Mouse (Mus musculus): Measurements from ENCODE around the gene Car14. TPM values are rescaled to one million over a fixed set of nuclear protein-coding genes. Genes with fewer than 3 reads are reported as not detected.
A peak's percentile ranks its signal among the peaks of the same experiment; 100 is the strongest.
"Not testable (repeated sequence)": the region's sequence is repeated elsewhere in the genome, so short reads cannot be mapped to it uniquely, and the experiment has no call there.

The Car14 gene
- total RNA-seq, 2 experiments from 2014 or later = 71.9 to 92.1 TPM

GRCm38 (mm10) chr3:95928261-95928657 is 23.8 kb upstream of the Car14 start:
- no peak for DNase-seq
- intact Hi-C loops (cut with DNase I) = no loop called here

- DNase-seq = no peak
- intact Hi-C loops (cut with DNase I) = no loop called here
Observed at GRCm38 (mm10) chr3:95925087-95925486, 20.6 kb upstream of the Car14 start.

- no peak for DNase-seq
- intact Hi-C loops (cut with DNase I) = no loop called here
Observed at GRCm38 (mm10) chr3:95924185-95924584, 19.7 kb upstream of the Car14 start.

- DNase-seq; intact Hi-C loops (cut with DNase I): not testable (repeated sequence)
Observed at GRCm38 (mm10) chr3:95923429-95923828, 18.9 kb upstream of the Car14 start.

DNA sequence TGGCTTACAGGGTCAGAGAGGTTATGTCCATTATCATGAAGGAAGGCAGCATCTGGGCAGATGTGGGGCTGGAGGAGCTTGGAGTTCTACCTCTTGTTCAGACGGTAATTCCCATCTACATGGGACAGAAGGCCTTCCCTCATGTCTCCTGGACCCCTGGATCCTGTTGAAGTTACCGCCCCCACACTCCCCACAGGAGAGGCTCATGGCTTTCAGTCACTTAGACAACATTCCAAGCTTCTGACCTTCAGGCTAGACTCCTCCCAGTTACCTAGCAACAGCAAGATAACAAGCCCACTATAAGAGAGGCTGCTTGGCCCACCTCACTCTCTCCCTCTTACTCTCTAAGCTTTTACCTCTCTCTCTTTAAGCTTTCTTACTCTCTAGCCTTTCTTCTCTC is 16.0 kb upstream of the Car14 start:
- DNase-seq; intact Hi-C loops (cut with DNase I): not testable (repeated sequence)

DNA sequence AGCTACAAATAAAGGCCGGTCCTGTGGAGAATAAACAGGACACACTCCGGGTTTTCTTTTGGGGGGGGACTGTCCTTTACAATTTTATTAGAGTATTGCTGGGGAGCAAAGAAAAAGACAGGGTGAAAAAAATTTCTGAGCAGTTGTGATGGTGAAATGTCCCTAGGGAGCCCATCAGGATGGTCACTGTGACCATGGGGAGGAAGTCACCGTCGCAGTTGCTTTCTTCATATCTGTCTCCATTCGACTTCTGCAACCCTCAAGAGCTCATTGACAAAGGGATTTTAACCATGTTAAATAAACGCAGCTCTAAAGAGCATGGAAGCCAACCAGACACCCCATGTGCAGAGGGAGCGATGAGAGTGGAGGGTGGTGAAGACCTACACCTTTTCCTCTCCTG is 12.3 kb upstream of the Car14 start:
- DNase-seq = no peak
- intact Hi-C loops (cut with DNase I) = no loop called here

- DNase-seq = no peak
- intact Hi-C loops (cut with DNase I) = no loop called here
Observed at GRCm38 (mm10) chr3:95914706-95915105, 10.2 kb upstream of the Car14 start.

DNA sequence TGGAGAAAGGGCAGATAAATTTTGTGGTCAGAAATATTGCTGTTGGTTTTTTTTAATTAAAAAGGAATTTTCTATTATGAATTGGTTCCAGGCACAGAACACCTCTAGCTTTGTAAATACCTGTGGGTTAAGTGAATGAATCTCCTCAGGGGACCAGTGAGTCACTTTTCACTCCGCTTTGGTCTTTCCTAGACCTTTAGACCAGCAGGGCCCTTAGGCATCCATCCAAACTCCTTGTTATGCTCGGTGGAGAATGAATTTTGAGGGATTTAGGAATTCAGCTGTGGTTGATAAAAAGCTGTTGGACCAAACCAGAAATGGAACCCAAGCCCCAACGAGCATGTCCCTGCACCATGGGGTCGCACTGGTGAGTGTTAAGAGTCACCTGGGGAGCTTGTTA is 3.1 kb upstream of the Car14 start:
- intact Hi-C loops (cut with DNase I) = loop anchor here (2.0 kb wide), 1 partner anchor 47 kb away; no protein-coding TSS in a partner anchor
- DNase-seq = no peak

GRCm38 (mm10) chr3:95906860-95907259 is 2.4 kb upstream of the Car14 start:
- peak in 1 of 2 experiments; percentile 16 for DNase-seq
- intact Hi-C loops (cut with DNase I) = loop anchor here (1.0 to 2.0 kb wide), 2 partner anchors 24 to 46 kb away; no protein-coding TSS in a partner anchor

GRCm38 (mm10) chr3:95905940-95906492 is 1.5 kb upstream of the Car14 start:
- intact Hi-C loops (cut with DNase I) = loop anchor here (1.0 to 2.0 kb wide), 2 partner anchors 23 to 45 kb away; no protein-coding TSS in a partner anchor
- peak in 1 of 2 experiments; percentile 45 for DNase-seq

- peak in 1 of 2 experiments; percentile 36 for DNase-seq
- intact Hi-C loops (cut with DNase I) = no loop called here
Observed at GRCm38 (mm10) chr3:95905146-95905939, 852 bp upstream of the Car14 start.

GRCm38 (mm10) chr3:95903753-95904502 is 563 bp downstream of the Car14 start:
- DNase-seq = no peak
- intact Hi-C loops (cut with DNase I) = no loop called here

GRCm38 (mm10) chr3:95902643-95903042 is 1.8 kb downstream of the Car14 start:
- DNase-seq = no peak
- intact Hi-C loops (cut with DNase I) = no loop called here

- intact Hi-C loops (cut with DNase I) = no loop called here
- DNase-seq = no peak
Observed at GRCm38 (mm10) chr3:95902373-95902625, 2.2 kb downstream of the Car14 start.

DNA sequence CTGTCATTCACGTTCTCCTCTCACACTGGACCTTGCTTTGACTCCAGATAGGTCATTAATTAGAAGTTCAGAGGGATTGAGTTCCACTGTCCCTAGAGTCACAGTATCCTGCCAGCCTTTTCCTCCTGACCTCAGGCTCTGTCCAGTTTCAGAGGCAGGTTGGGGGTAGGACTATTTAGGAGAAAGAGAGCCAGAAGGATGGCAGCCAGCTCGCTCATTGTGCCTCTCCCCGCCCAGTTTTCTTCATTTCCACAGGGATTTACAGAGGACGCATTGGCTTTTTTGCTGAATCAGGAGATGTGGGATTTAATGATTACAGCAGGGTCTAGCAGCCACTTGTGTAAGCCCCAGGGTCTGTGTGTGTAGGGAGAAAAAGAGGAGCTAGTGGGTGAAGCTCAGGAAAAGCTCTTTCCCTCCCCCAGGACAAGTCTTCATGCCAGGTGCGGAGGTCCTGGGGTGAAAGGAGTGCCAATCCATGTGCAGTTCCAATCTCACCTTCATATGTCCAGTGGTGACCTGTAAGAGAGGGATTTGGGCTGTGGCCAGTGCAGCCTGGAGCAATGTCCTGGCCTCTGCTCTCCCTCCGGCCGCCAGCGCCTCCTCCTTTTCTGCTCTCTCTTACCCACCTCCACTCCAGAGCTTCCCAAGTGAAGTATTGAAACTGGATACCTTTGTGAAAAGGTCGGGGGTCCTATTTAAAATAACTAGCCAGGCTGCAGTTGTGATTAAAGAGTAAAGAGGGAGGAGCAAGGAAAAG is 2.7 kb downstream of the Car14 start:
- intact Hi-C loops (cut with DNase I) = no loop called here
- peak in 1 of 2 experiments; percentile 27 for DNase-seq

DNA sequence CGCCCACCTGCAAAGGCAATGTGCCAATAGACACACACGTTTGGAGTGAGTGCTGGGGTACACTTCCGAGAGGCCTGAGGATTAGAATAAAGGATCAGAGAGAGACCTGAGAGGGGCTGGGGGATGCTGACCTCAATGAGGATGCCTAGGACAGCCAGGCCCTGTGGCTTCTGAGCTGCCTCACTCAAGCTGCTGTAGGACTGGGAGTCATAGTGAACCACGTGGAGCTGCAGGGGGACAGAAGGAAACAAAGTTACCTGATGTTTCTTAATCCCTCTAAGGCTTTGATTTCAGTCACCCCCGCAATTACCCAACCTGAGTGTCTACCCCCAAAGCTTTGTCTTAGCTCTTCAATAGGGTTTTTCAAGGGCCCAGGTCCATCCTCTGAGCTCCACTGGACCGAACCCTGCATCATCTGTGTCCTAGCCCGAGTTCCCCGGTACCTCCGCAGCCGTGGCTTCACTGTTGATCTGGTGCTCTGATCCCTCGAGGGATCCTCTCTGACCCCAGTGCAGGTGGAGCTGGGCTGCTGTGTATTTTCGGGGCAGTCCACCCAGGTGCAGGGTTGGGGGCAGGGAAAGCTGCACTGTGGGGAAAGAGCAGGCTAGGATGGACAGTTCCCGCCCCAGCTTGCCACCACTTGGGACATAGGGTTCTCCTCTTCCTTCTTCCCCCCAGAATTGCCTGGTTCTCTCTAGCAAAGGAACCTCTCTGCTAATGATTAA is 4.5 kb downstream of the Car14 start:
- no peak for DNase-seq
- intact Hi-C loops (cut with DNase I) = no loop called here

GRCm38 (mm10) chr3:95895501-95895900 is 9.0 kb downstream of the Car14 start:
- DNase-seq; intact Hi-C loops (cut with DNase I): not testable (repeated sequence)

GRCm38 (mm10) chr3:95894317-95895160 is 10.0 kb downstream of the Car14 start:
- peak in 1 of 2 experiments; percentile 34 for DNase-seq
- intact Hi-C loops (cut with DNase I) = no loop called here
